Mouse (Mus musculus) erythroid progenitor cell, adult 5-6 weeks (primary cell): ENCODE data around the gene Wwp2. TPM values are rescaled to one million over a fixed set of nuclear protein-coding genes. Genes with fewer than 3 reads are reported as not detected.
A peak's percentile ranks its signal among the peaks of the same experiment; 100 is the strongest.

Experiments
- ATAC-seq: replicated peaks from 2 replicates; pipeline ENCODE4 v1.8.0; 2016; ENCODE audit warnings: moderate number of reproducible peaks, mild to moderate bottlenecking, moderate TSS enrichment, inconsistent platforms; ENCODE audit not compliant: poor library complexity, low FRiP score, severe bottlenecking
- total RNA-seq, 2 experiments: library from RNA; stranded (forward) in 1 of 2; stranded (reverse) in 1 of 2; fragments of 150-400 nt in 1 of 2; fragments of 186-747, 209-891 nt in 1 of 2; gene quantifications; 2 replicates each; pipeline versions ENCODE4 v1.2.3 to v1.2.4; 2015 to 2017; ENCODE audit warnings: low replicate concordance in 2 of 2

The Wwp2 gene
- total RNA-seq, 2 experiments from 2014 or later = 127 to 132 TPM

GRCm38 (mm10) chr8:107544651-107545174, 108.5 kb downstream of the Wwp2 start:
- no peak for ATAC-seq

GRCm38 (mm10) chr8:107545621-107546152, 109.5 kb downstream of the Wwp2 start:
- ATAC-seq = no peak

GRCm38 (mm10) chr8:107546154-107546553, 110.0 kb downstream of the Wwp2 start:
- no peak for ATAC-seq

- no peak for ATAC-seq
Observed at GRCm38 (mm10) chr8:107546817-107547216, 110.7 kb downstream of the Wwp2 start.

GRCm38 (mm10) chr8:107552234-107552633, 116.1 kb downstream of the Wwp2 start:
- no peak for ATAC-seq

GRCm38 (mm10) chr8:107555231-107555630, 119.1 kb downstream of the Wwp2 start:
- no peak for ATAC-seq

GRCm38 (mm10) chr8:107556511-107556936, 120.4 kb downstream of the Wwp2 start:
- no peak for ATAC-seq

- no peak for ATAC-seq
Observed at GRCm38 (mm10) chr8:107560820-107561536, 124.8 kb downstream of the Wwp2 start.

- ATAC-seq = no peak
Observed at GRCm38 (mm10) chr8:107562164-107562563, 126.0 kb downstream of the Wwp2 start.

- ATAC-seq = no peak
Observed at GRCm38 (mm10) chr8:107571046-107571445, 134.9 kb downstream of the Wwp2 start.

- no peak for ATAC-seq
Observed at GRCm38 (mm10) chr8:107571486-107572135, 135.4 kb downstream of the Wwp2 start.

- ATAC-seq = peak; percentile 74
Observed at GRCm38 (mm10) chr8:107572497-107572896, 136.3 kb downstream of the Wwp2 start.

- no peak for ATAC-seq
Observed at GRCm38 (mm10) chr8:107574771-107575170, 138.6 kb downstream of the Wwp2 start.

GRCm38 (mm10) chr8:107576702-107577101, 140.5 kb downstream of the Wwp2 start:
- peak; percentile 72 for ATAC-seq

- ATAC-seq = peak; percentile 85
Observed at GRCm38 (mm10) chr8:107577640-107578039, 141.5 kb downstream of the Wwp2 start.

- no peak for ATAC-seq
Observed at GRCm38 (mm10) chr8:107578132-107578531, 142.0 kb downstream of the Wwp2 start.

- no peak for ATAC-seq
Observed at GRCm38 (mm10) chr8:107578541-107578940, 142.4 kb downstream of the Wwp2 start.

GRCm38 (mm10) chr8:107580879-107581278, 144.7 kb downstream of the Wwp2 start:
- ATAC-seq = no peak

- ATAC-seq = no peak
Observed at GRCm38 (mm10) chr8:107581536-107581935, 145.4 kb downstream of the Wwp2 start.

- no peak for ATAC-seq
Observed at GRCm38 (mm10) chr8:107582136-107582535, 146.0 kb downstream of the Wwp2 start.
